Mouse (Mus musculus): Measurements from ENCODE around the gene Il34. TPM values are rescaled to one million over a fixed set of nuclear protein-coding genes. Genes with fewer than 3 reads are reported as not detected.

Gene Il34
- polyA plus RNA-seq, 1 experiment from 2014 or later, result 0.29 TPM

- Histone ChIP-seq H3K27ac (no peak overlapping the region), H3K4me1 (no peaks in the 10 kb centered on the region), H3K27me3 (no peaks in the 10 kb centered on the region), H3K4me2 (replicated peaks) (no peak overlapping the region), H3K9ac (no peak overlapping the region), H3K9me3 (no peaks in the 10 kb centered on the region), H3K4me3 (no peak overlapping the region), H3K36me3 (peaks cover 98% of the 10 kb centered on the region)
- ATAC-seq (ENCODE audit: low FRiP score, low read depth), result no peak
- 94% methylated on average over 1 of the region's 1 CpGs for WGBS
These were observed 19.1 kb upstream of the Il34 start for GRCm38 (mm10) chr8:110824861-110825260.

GRCm38 (mm10) chr8:110821960-110822359 is 16.2 kb upstream of the Il34 start:
- Histone ChIP-seq H3K36me3 (peaks cover 100% of the 10 kb centered on the region), H3K9ac (no peak overlapping the region), H3K4me3 (no peak overlapping the region), H3K27me3 (no peaks in the 10 kb centered on the region), H3K4me1 (no peaks in the 10 kb centered on the region), H3K27ac (no peak overlapping the region), H3K4me2 (replicated peaks) (no peak overlapping the region), H3K9me3 (no peaks in the 10 kb centered on the region)
- no peak for ATAC-seq (ENCODE audit: low FRiP score, low read depth)
- WGBS, result 90% methylated on average over 3 of the region's 3 CpGs

- no peak for ATAC-seq (ENCODE audit: low FRiP score, low read depth)
- Histone ChIP-seq H3K9me3 (no peaks in the 10 kb centered on the region), H3K4me3 (no peak overlapping the region), H3K9ac (no peak overlapping the region), H3K36me3 (peaks cover 100% of the 10 kb centered on the region), H3K4me1 (no peaks in the 10 kb centered on the region), H3K27ac (no peak overlapping the region), H3K27me3 (no peaks in the 10 kb centered on the region), H3K4me2 (replicated peaks) (no peak overlapping the region)
- 92% methylated on average over 2 of the region's 2 CpGs for WGBS
These were observed 14.5 kb upstream of the Il34 start for GRCm38 (mm10) chr8:110820257-110820656.

GRCm38 (mm10) chr8:110818593-110818992 is 12.9 kb upstream of the Il34 start:
- WGBS, result 87% methylated on average over 3 of the region's 3 CpGs
- Histone ChIP-seq H3K4me1 (no peaks in the 10 kb centered on the region), H3K4me2 (replicated peaks) (no peak overlapping the region), H3K27ac (no peak overlapping the region), H3K27me3 (no peaks in the 10 kb centered on the region), H3K9ac (no peak overlapping the region), H3K36me3 (peaks cover 100% of the 10 kb centered on the region), H3K9me3 (no peaks in the 10 kb centered on the region), H3K4me3 (no peak overlapping the region)
- no peak for ATAC-seq (ENCODE audit: low FRiP score, low read depth)

GRCm38 (mm10) chr8:110816990-110817389 is 11.3 kb upstream of the Il34 start:
- Histone ChIP-seq H3K27ac (no peak overlapping the region), H3K4me3 (no peak overlapping the region), H3K9me3 (no peaks in the 10 kb centered on the region), H3K9ac (no peak overlapping the region), H3K27me3 (no peaks in the 10 kb centered on the region), H3K4me2 (replicated peaks) (no peak overlapping the region), H3K36me3 (peaks cover 100% of the 10 kb centered on the region), H3K4me1 (no peaks in the 10 kb centered on the region)
- ATAC-seq (ENCODE audit: low FRiP score, low read depth), result no peak
- WGBS, result 90% methylated on average over 1 of the region's 1 CpGs

GRCm38 (mm10) chr8:110815308-110815707 is 9.6 kb upstream of the Il34 start:
- H3K4me1 ChIP-seq, result no peaks in the 10 kb centered on the region
- peaks cover 100% of the 10 kb centered on the region for H3K36me3 ChIP-seq
- H3K4me3 ChIP-seq, result no peak overlapping the region
- no peaks in the 10 kb centered on the region for H3K27me3 ChIP-seq
- WGBS, result 86% methylated on average over 3 of the region's 3 CpGs
- ATAC-seq (ENCODE audit: low FRiP score, low read depth), result no peak
- H3K9me3 ChIP-seq, result no peaks in the 10 kb centered on the region
- H3K4me2 ChIP-seq (replicated peaks), result no peak overlapping the region
- H3K9ac ChIP-seq, result no peak overlapping the region
- H3K27ac ChIP-seq, result no peak overlapping the region

- WGBS, result 84% methylated on average over 7 of the region's 7 CpGs
- H3K36me3 ChIP-seq, result peaks cover 95% of the 10 kb centered on the region
These were observed 7.5 kb upstream of the Il34 start for GRCm38 (mm10) chr8:110813081-110813812.

GRCm38 (mm10) chr8:110812349-110813080 is 6.8 kb upstream of the Il34 start:
- Histone ChIP-seq H3K27ac (no peak overlapping the region), H3K36me3 (peaks cover 88% of the 10 kb centered on the region), H3K9me3 (no peaks in the 10 kb centered on the region), H3K9ac (no peak overlapping the region), H3K27me3 (no peaks in the 10 kb centered on the region), H3K4me1 (peaks cover 17% of the 10 kb centered on the region), H3K4me2 (replicated peaks) (no peak overlapping the region), H3K4me3 (no peak overlapping the region)
- 96% methylated on average over 7 of the region's 7 CpGs for WGBS
- ATAC-seq (ENCODE audit: low FRiP score, low read depth), result no peak

More at GRCm38 (mm10) chr8:110813081-110813812, 7.5 kb upstream of the Il34 start:
- H3K27me3 ChIP-seq, result no peaks in the 10 kb centered on the region
- peaks cover 17% of the 10 kb centered on the region for H3K4me1 ChIP-seq
- H3K9ac ChIP-seq, result no peak overlapping the region
- H3K27ac ChIP-seq, result no peak overlapping the region
- H3K9me3 ChIP-seq, result no peaks in the 10 kb centered on the region
- no peak for ATAC-seq (ENCODE audit: low FRiP score, low read depth)
- H3K4me3 ChIP-seq, result no peak overlapping the region
- H3K4me2 ChIP-seq (replicated peaks), result no peak overlapping the region

- Histone ChIP-seq H3K27me3 (no peaks in the 10 kb centered on the region), H3K36me3 (peaks cover 80% of the 10 kb centered on the region), H3K9ac (no peak overlapping the region), H3K4me2 (replicated peaks) (no peak overlapping the region), H3K9me3 (no peaks in the 10 kb centered on the region), H3K27ac (no peak overlapping the region), H3K4me3 (no peak overlapping the region), H3K4me1 (peaks cover 17% of the 10 kb centered on the region)
- 92% methylated on average over 7 of the region's 7 CpGs for WGBS
- ATAC-seq (ENCODE audit: low FRiP score, low read depth), result no peak
These were observed 6.1 kb upstream of the Il34 start for GRCm38 (mm10) chr8:110811793-110812192.

GRCm38 (mm10) chr8:110811116-110811515 is 5.4 kb upstream of the Il34 start:
- Histone ChIP-seq H3K27ac (no peak overlapping the region), H3K4me1 (peaks cover 17% of the 10 kb centered on the region), H3K4me2 (replicated peaks) (no peak overlapping the region), H3K36me3 (peaks cover 74% of the 10 kb centered on the region), H3K4me3 (no peak overlapping the region), H3K9me3 (no peaks in the 10 kb centered on the region), H3K27me3 (no peaks in the 10 kb centered on the region), H3K9ac (no peak overlapping the region)
- 98% methylated on average over 3 of the region's 3 CpGs for WGBS
- no peak for ATAC-seq (ENCODE audit: low FRiP score, low read depth)

GRCm38 (mm10) chr8:110810481-110811065 is 4.8 kb upstream of the Il34 start:
- no peak for ATAC-seq (ENCODE audit: low FRiP score, low read depth)
- WGBS, result 87% methylated on average over 7 of the region's 7 CpGs
- H3K27me3 ChIP-seq, result no peaks in the 10 kb centered on the region
- H3K9me3 ChIP-seq, result no peaks in the 10 kb centered on the region
- no peak overlapping the region for H3K9ac ChIP-seq
- H3K36me3 ChIP-seq, result peaks cover 68% of the 10 kb centered on the region
- no peak overlapping the region for H3K4me2 ChIP-seq (replicated peaks)
- no peak overlapping the region for H3K27ac ChIP-seq
- H3K4me1 ChIP-seq, result peaks cover 20% of the 10 kb centered on the region
- H3K4me3 ChIP-seq, result no peak overlapping the region

- ATAC-seq (ENCODE audit: low FRiP score, low read depth), result no peak
These were observed 4.1 kb upstream of the Il34 start for GRCm38 (mm10) chr8:110809831-110810230.

More at GRCm38 (mm10) chr8:110809831-110810230, 4.1 kb upstream of the Il34 start:
- Histone ChIP-seq H3K36me3 (peaks cover 61% of the 10 kb centered on the region), H3K27ac (no peak overlapping the region), H3K4me1 (peaks cover 22% of the 10 kb centered on the region), H3K4me3 (no peak overlapping the region), H3K9ac (no peak overlapping the region), H3K27me3 (no peaks in the 10 kb centered on the region), H3K9me3 (no peaks in the 10 kb centered on the region), H3K4me2 (replicated peaks) (no peak overlapping the region)
- 32% methylated on average over 2 of the region's 2 CpGs for WGBS
